Mouse (Mus musculus) olfactory bulb, adult 2 months (tissue): ENCODE data around the gene E030018B13Rik. TPM values are rescaled to one million over a fixed set of nuclear protein-coding genes. Genes with fewer than 3 reads are reported as not detected.

ENCODE experiments used
- H3K27ac ChIP-seq: fragments of 200-500 bp; 2 replicates; pipeline ENCODE4 v1.5.1; 2012; ENCODE audit warnings: low read depth, low read length; ENCODE audit not compliant: insufficient read depth
- H3K4me1 ChIP-seq: fragments of 200-500 bp; 2 replicates; pipeline ENCODE4 v1.6.1; 2012; ENCODE audit warnings: low read length; ENCODE audit not compliant: control insufficient read depth, insufficient read depth
- H3K4me3 ChIP-seq: fragments of 200-500 bp; 2 replicates; pipeline ENCODE4 v1.5.1; 2012; ENCODE audit warnings: mild to moderate bottlenecking, low read depth, low read length, moderate library complexity; ENCODE audit not compliant: insufficient read depth
- CTCF ChIP-seq: fragments of 200-500 bp; IDR thresholded peaks from 2 replicates; pipeline ENCODE4 v1.5.1; 2012; ENCODE audit warnings: low read depth, mild to moderate bottlenecking, low read length, moderate library complexity; ENCODE audit not compliant: insufficient read depth
- POLR2A ChIP-seq: fragments of 200-500 bp; IDR thresholded peaks from 2 replicates; pipeline ENCODE4 v1.6.1; 2012; ENCODE audit warnings: mild to moderate bottlenecking, low read depth, low read length, moderate library complexity; ENCODE audit not compliant: insufficient read depth
- WGBS: fragments of 180-500 bp; shearing (Covaris S2); methylation state at CpG from one replicate; pipeline ENCODE4 v1.1.7; 2018; 5-methylcytosine and 5-hydroxymethylcytosine counted together
- polyA plus RNA-seq: library from polyadenylated mRNA; stranded (reverse); fragments of >200 nt; gene quantifications from 2 replicates; pipeline ENCODE4 v1.2.4, GENCODE M21; 2012; ENCODE audit warnings: low replicate concordance; ENCODE audit not compliant: missing spikeins, insufficient read depth, insufficient read length

Gene E030018B13Rik
- polyA plus RNA-seq, 1 experiment, result not detected

DNA sequence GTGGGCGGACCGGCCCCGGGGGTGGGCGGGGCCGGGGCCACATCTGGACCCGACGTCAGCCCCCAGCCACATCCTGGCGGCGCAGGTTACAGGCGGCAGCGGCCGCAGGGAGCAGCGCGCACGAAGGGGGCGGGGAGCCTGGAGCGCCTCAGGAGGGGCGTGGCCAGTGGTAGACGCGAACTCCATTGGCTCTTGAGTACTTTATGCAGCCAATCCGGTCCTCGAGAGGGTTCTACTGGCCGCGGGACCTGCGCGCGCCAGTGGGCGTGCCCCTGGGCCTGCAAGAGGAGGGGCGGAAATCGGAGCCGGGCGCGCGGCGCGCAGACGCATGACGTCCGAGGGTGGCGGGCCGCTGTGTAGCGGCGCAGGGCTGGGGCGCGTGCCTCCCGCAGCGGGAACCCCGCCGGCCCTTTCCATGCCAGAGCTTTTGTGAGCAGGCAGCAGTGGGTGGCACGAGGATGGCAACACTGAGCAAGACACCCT, 22.3 kb downstream of the E030018B13Rik start, which contains the start of gene Klf13:
Gene Klf13, minus strand, starts transcription at position 2 of the 483 bp plus-strand sequence.
- WGBS, result under 1% methylated on average over 50 of the region's 50 CpGs
- Histone ChIP-seq H3K4me1 (peaks cover 19% of the 10 kb centered on the region), H3K27ac (peak within 1 kb of the TSS; percentile 96), H3K4me3 (peak within 1 kb of the TSS; percentile 91)
- peak; percentile 96 for TF ChIP-seq POLR2A
- TF ChIP-seq CTCF, result no peak

DNA sequence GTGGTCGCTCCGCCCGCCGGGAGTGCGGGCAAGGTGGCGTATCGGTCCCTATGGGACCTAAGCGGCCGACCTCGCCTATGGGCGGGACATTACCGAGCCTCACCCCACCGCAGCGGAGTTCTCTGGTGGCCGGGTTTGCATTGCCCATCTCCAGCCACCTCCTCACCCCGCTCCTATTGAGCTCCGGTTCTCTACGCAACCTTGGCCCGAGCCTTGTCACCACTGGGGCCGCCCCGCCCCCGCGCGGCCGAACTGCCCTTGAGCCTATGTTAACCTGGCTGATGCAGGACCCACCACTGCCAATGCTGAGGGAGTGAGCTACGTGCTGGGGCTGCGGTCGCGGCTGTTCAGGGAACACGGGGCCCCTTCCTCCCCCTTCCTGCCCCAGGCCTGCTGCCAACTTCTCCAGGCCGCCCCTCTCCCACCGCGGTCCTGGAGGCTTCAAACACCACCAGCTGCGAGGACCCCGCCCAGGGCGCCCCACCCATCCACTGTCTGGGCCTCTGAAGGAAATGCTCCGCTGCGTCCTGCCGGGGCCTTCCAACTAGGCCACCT, 22.8 kb downstream of the E030018B13Rik start:
- peaks cover 17% of the 10 kb centered on the region for H3K4me1 ChIP-seq
- peak overlapping the region; percentile 96 for H3K27ac ChIP-seq
- TF ChIP-seq POLR2A (no peak), CTCF (no peak)
- H3K4me3 ChIP-seq, result peak overlapping the region; percentile 71
- WGBS, result 1% methylated on average over 39 of the region's 39 CpGs

DNA sequence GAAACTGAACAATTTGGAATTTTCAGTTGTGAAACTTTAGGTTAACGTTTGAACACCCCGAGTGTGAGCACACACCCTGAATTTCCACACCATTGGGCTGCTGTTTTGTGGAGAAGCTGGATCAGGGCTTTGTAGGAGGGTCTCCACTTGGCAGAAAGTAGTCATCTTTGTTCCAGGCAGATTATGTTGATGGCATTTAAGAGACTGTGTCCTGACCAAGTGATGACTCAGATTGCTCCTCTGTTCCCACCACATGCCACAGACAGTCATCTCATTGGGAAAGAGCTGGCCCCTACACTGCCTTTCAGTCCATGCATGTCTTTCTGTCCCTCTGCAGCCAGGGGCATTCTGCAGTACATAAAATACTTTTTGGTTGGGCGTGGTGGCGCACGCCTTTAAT, 23.7 kb downstream of the E030018B13Rik start:
- H3K27ac ChIP-seq, result no peak overlapping the region
- H3K4me1 ChIP-seq, result peaks cover 12% of the 10 kb centered on the region
- no peak overlapping the region for H3K4me3 ChIP-seq
- TF ChIP-seq CTCF, result no peak
- 90% methylated on average over 5 of the region's 5 CpGs for WGBS

GRCm38 (mm10) chr7:63941050-63941449, 24.4 kb downstream of the E030018B13Rik start:
- no peak overlapping the region for H3K27ac ChIP-seq
- TF ChIP-seq CTCF (no peak), POLR2A (no peak)
- no peak overlapping the region for H3K4me3 ChIP-seq
- 86% methylated on average over 3 of the region's 3 CpGs for WGBS
- peaks cover 6% of the 10 kb centered on the region for H3K4me1 ChIP-seq

GRCm38 (mm10) chr7:63941501-63941900, 24.8 kb downstream of the E030018B13Rik start:
- TF ChIP-seq POLR2A, result no peak
- TF ChIP-seq CTCF, result no peak
- 82% methylated on average over 4 of the region's 4 CpGs for WGBS

DNA sequence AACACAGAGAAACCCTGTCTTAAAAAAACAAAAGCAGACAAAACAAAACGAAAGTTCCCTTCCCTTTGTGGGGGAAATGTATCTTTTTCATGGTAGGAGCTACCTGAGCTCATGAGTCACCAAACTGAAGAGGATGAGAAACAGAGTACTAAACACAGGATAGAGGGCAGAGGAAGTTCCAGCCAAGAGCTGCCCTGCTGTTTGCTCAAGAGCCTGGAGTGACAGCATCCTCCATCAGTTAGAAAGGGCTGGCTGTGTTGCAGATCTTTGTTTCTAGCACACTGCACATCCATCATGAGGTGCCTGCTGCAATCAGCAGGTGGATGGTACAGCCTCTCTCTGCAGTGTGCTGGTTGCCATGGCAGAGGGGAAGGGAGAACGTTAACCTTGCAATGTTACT, 27.3 kb downstream of the E030018B13Rik start:
- Histone ChIP-seq H3K27ac (no peak overlapping the region), H3K4me1 (peaks cover 6% of the 10 kb centered on the region), H3K4me3 (no peak overlapping the region)
- TF ChIP-seq CTCF, result no peak
- TF ChIP-seq POLR2A, result no peak
- 48% methylated on average over 2 of the region's 2 CpGs for WGBS

More at GRCm38 (mm10) chr7:63941501-63941900, 24.8 kb downstream of the E030018B13Rik start:
- Histone ChIP-seq H3K27ac (no peak overlapping the region), H3K4me3 (no peak overlapping the region), H3K4me1 (peaks cover 6% of the 10 kb centered on the region)

GRCm38 (mm10) chr7:63947514-63948487, 31.1 kb downstream of the E030018B13Rik start:
- WGBS, result 78% methylated on average over 11 of the region's 11 CpGs
- Histone ChIP-seq H3K4me3 (no peak overlapping the region), H3K27ac (no peak overlapping the region), H3K4me1 (0 out of 2 replicates have a peak, but pooled peaks cover 5% of the 10 kb centered on the region)
- no peak for TF ChIP-seq CTCF
- no peak for TF ChIP-seq POLR2A

GRCm38 (mm10) chr7:63949176-63949575, 32.5 kb downstream of the E030018B13Rik start:
- Histone ChIP-seq H3K4me1 (0 out of 2 replicates have a peak, but pooled peaks cover 5% of the 10 kb centered on the region), H3K4me3 (no peak overlapping the region), H3K27ac (no peak overlapping the region)
- TF ChIP-seq CTCF (no peak), POLR2A (no peak)
- 97% methylated on average over 3 of the region's 3 CpGs for WGBS

GRCm38 (mm10) chr7:63950931-63951607, 34.4 kb downstream of the E030018B13Rik start:
- no peak overlapping the region for H3K27ac ChIP-seq
- TF ChIP-seq POLR2A, result no peak
- TF ChIP-seq CTCF, result no peak
- H3K4me1 ChIP-seq, result 0 out of 2 replicates have a peak, but pooled peaks cover 5% of the 10 kb centered on the region
- 51% methylated on average over 10 of the region's 10 CpGs for WGBS
- no peak overlapping the region for H3K4me3 ChIP-seq
